26 mouse cellular contexts compared by ENCODE assay signal in genomic region chr2:16414340-16414976, GRCm38 (mm10). TPM values are rescaled to one million over a fixed set of nuclear protein-coding genes. Genes with fewer than 3 reads are reported as not detected.
DNase-seq lines count a peak whose midpoint lies in the region; ATAC-seq and TF ChIP-seq lines count a peak whose summit lies in the region.
"Had no signal": no experiment of that assay in that cellular context is flagged by ENCODE, and none has a peak within 500 bp of the region (broad histone marks: within the 10 kb centered on the region; RNA-seq: fewer than 3 reads in every experiment).

No protein-coding gene starts in this region.

- H3K9me3 ChIP-seq in lung, embryonic 14.5 days (ENCODE audit: low read depth, low read length) = no peaks in the 10 kb centered on the region
- no peaks in the 10 kb centered on the region for H3K9me3 ChIP-seq in lung, embryonic 16.5 days (ENCODE audit: control insufficient read depth, low read length)
- H3K9me3 ChIP-seq: embryonic facial prominence, embryonic 13.5 days; embryonic facial prominence, embryonic 15.5 days; forebrain, embryonic 10.5 days; forebrain, embryonic 12.5 days had no signal

- no peak overlapping the region for H3K27ac ChIP-seq in lung, embryonic 14.5 days (ENCODE audit: low read depth)
- no peak overlapping the region for H3K27ac ChIP-seq in lung, embryonic 16.5 days (ENCODE audit: low read length)
- H3K27ac ChIP-seq: embryonic facial prominence, embryonic 13.5 days; embryonic facial prominence, embryonic 15.5 days; forebrain, embryonic 10.5 days; forebrain, embryonic 12.5 days had no signal

- no peak overlapping the region for H3K4me3 ChIP-seq in lung, embryonic 14.5 days (ENCODE audit: low read depth, low read length)
- H3K4me3 ChIP-seq in lung, embryonic 16.5 days (ENCODE audit: low read length) = no peak overlapping the region
- H3K4me3 ChIP-seq: embryonic facial prominence, embryonic 13.5 days; embryonic facial prominence, embryonic 15.5 days; erythroblast, embryonic 14.5 days; forebrain, embryonic 10.5 days; forebrain, embryonic 12.5 days had no signal

- intact Hi-C loops in heart, postnatal 25 days (cut with DNase I) = loop anchor here (5.0 kb wide), 1 partner anchor 47 kb away; no protein-coding TSS in a partner anchor

- ATAC-seq in lung, embryonic 14.5 days (ENCODE audit: insufficient read depth) = peak; percentile 62
- ATAC-seq in lung, embryonic 16.5 days (ENCODE audit: low read depth) = peak; percentile 79; the same call in 1 of the 2 replicates
- ATAC-seq: forebrain, embryonic 14.5 days; forebrain, embryonic 16.5 days had no signal

- H3K4me2 ChIP-seq in lung, embryonic 14.5 days = no peak overlapping the region
- H3K4me2 ChIP-seq in lung, embryonic 16.5 days (ENCODE audit: low read depth, low read length) = no peak overlapping the region
- H3K4me2 ChIP-seq: embryonic facial prominence, embryonic 13.5 days; embryonic facial prominence, embryonic 15.5 days; forebrain, embryonic 12.5 days had no signal

- H3K4me1 ChIP-seq in lung, embryonic 14.5 days (ENCODE audit: insufficient read depth) = no peaks in the 10 kb centered on the region
- no peaks in the 10 kb centered on the region; the same call in 1 of the 2 replicates for H3K4me1 ChIP-seq in lung, embryonic 16.5 days (replicated peaks; ENCODE audit: control insufficient read depth, insufficient read depth, low read length)
- H3K4me1 ChIP-seq: embryonic facial prominence, embryonic 13.5 days; embryonic facial prominence, embryonic 15.5 days; forebrain, embryonic 10.5 days; forebrain, embryonic 12.5 days had no signal

- WGBS in lung, embryonic 14.5 days = 16% methylated on average over 3 of the region's 3 CpGs
- 11% methylated on average over 3 of the region's 3 CpGs for WGBS in lung, embryonic 16.5 days

- H3K36me3 ChIP-seq in lung, embryonic 14.5 days (ENCODE audit: insufficient read depth) = no peaks in the 10 kb centered on the region
- H3K36me3 ChIP-seq in lung, embryonic 16.5 days (ENCODE audit: control insufficient read depth, insufficient read depth, low read length) = no peaks in the 10 kb centered on the region
- H3K36me3 ChIP-seq: embryonic facial prominence, embryonic 13.5 days; embryonic facial prominence, embryonic 15.5 days; forebrain, embryonic 10.5 days; forebrain, embryonic 12.5 days had no signal

- H3K27me3 ChIP-seq in lung, embryonic 14.5 days (ENCODE audit: insufficient read depth, low read length) = no peaks in the 10 kb centered on the region
- no peaks in the 10 kb centered on the region for H3K27me3 ChIP-seq in lung, embryonic 16.5 days (ENCODE audit: control insufficient read depth, insufficient read depth, low read depth, low read length)
- H3K27me3 ChIP-seq: embryonic facial prominence, embryonic 13.5 days; embryonic facial prominence, embryonic 15.5 days; forebrain, embryonic 12.5 days had no signal

- no peak overlapping the region for H3K9ac ChIP-seq in lung, embryonic 14.5 days
- H3K9ac ChIP-seq in lung, embryonic 16.5 days (ENCODE audit: low read length) = no peak overlapping the region
- H3K9ac ChIP-seq: embryonic facial prominence, embryonic 13.5 days; embryonic facial prominence, embryonic 15.5 days; forebrain, embryonic 12.5 days had no signal

- no peak for TF ChIP-seq CTCF in lung, embryonic 14.5 days (IDR thresholded peaks at IDR 0.05; ENCODE audit: low read depth)

- DNase-seq in heart, adult 11 months = peak; percentile 77
- DNase-seq in heart, postnatal 25 days (ENCODE audit: low spot score) = no peak
- DNase-seq in lung, embryonic 14.5 days = peak; percentile 56
- no peak for DNase-seq in lung, postnatal 14 days
- no peak for DNase-seq in lung, postnatal 4 days
- peak; percentile 13 for DNase-seq in lung, postnatal 25 days (ENCODE audit: low spot score)
- DNase-seq in lung, postnatal 10 days = no peak
- DNase-seq: adrenal gland, adult 2 months; adrenal gland, postnatal 10 days; adrenal gland, postnatal 25 days; cerebellum, adult 11 months; cerebellum, adult 18-20 months; cerebellum, adult 8-10 months; cerebellum, adult 9-11 months; cerebellum, postnatal 14 days; cerebellum, postnatal 36 days; embryo, embryonic 11 days had no signal

RNA-seq across cellular contexts. Expression of gene Plxdc2, which starts 58.4 kb away (rescaled TPM):
- total RNA-seq in heart, postnatal 25 days (2021) = 10 to 100 TPM; 17.0 to 20.7 TPM
- polyA plus RNA-seq in lung, embryonic 14.5 days (2014; fragmentation: Nextera tagmentation; extraction: Ambion mirVana) = 66.6 and 71.1 TPM in 2 replicates
- polyA plus RNA-seq in lung, embryonic 16.5 days (2015; fragmentation: Nextera tagmentation; extraction: Ambion mirVana) = 70.1 TPM in 2 replicates
- total RNA-seq: MEL had no signal
- polyA plus RNA-seq: erythroblast, embryonic 14.5 days had no signal

Comparison
In these comparisons a context has a peak if more than half of its experiments do, and no peak if none do; other contexts are left out.
1. DNase-seq: peak in heart, adult 11 months (single experiment), lung, embryonic 14.5 days (single experiment) and lung, postnatal 25 days (single experiment); none in heart, postnatal 25 days (single experiment), lung, postnatal 14 days (single experiment), lung, postnatal 4 days (0 of 2) and lung, postnatal 10 days (single experiment).